Mouse (Mus musculus): ENCODE results near the gene Dynlt1f.

DNA sequence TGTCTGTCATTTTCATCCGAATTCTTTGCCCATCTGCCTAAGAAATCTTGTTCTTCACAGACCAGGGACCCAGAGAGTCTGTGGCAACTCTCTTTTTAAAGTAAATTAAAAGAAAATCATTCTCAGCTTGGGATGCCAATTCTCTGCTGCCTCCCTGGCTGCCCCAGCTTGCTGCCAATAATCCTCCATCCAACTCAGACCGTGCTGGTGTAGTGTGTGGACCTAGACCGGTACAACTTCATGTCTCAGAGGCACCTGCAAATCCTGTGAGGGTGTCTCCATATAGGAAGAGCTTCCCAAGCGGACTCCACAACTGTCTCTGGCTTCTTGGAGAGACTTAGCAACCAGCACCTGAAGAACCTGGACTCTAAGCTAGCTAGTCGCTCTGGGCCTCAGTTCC, 18.8 kb downstream of the Dynlt1f start:
- TF ChIP-seq POLR2A (IDR thresholded peaks at IDR 0.05; ENCODE audit: borderline replicate concordance, extremely low read depth, low read depth, low read length) (no peak), CTCF (IDR thresholded peaks at IDR 0.05; ENCODE audit: insufficient read depth, low read length) (no peak)

All from lung, adult 2 months (tissue).